Mouse (Mus musculus) cerebellum, postnatal 4 days (tissue): ENCODE results near the gene Ddx10.
"Not testable (repeated sequence)": the region's sequence is repeated elsewhere in the genome, so short reads cannot be mapped to it uniquely, and the experiment has no call there.

Experiments used
- DNase-seq, 2 experiments: peaks; one replicate each; pipeline ENCODE4 v3.0.0; 2022; ENCODE audit warnings: low spot score in 2 of 2, mixed read lengths in 1 of 2

The Ddx10 gene

DNA sequence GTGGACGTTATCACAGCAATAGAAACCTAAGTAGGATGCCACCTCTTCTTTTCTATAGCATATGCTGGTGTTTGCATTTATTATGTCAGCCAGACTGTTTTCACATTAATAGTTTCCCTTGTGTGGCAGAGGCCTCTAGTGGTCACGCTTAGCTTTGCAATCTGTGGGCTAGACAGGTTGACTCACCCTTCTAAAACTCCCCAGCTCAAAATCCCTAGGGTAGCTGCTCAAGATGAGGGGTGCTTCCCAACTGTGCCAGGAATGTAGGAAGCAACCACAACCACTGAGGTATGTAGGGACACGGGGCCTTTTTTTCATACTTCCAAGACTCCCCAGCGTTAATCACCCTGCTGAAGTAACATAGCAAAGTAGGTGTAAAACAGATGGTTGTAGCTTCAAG, 103.6 kb downstream of the Ddx10 start:
- DNase-seq = peak; percentile 32 to 57

- no peak for DNase-seq
These were observed 104.3 kb downstream of the Ddx10 start for GRCm38 (mm10) chr9:53143508-53143907.

- DNase-seq = not testable (repeated sequence)
These were observed 105.4 kb downstream of the Ddx10 start for GRCm38 (mm10) chr9:53142424-53142823.

- DNase-seq = no peak
These were observed 107.2 kb downstream of the Ddx10 start for GRCm38 (mm10) chr9:53140610-53141165.

DNA sequence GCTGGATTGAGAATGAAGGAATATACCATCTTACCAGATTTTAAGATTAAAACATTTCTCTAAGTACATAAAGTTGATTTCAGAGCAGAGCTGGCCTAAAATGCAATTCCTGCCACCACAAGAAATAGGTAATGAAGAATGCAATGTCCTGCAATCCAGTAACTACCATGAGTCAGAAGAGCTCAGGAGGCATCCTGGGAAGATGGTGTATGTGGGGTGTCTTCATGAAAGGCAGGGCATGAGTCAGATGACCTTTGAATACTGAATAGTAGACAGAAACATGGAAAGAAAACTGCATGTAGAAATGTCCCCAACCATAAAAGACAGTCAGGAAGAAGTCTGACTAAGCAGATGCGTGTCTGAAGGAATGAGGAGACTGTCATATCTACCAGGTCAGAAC, 115.0 kb downstream of the Ddx10 start:
- DNase-seq = no peak

- DNase-seq = no peak
These were observed 117.4 kb downstream of the Ddx10 start for GRCm38 (mm10) chr9:53130460-53130859.

- no peak for DNase-seq
These were observed 146.8 kb downstream of the Ddx10 start for GRCm38 (mm10) chr9:53101103-53101502.

- no peak for DNase-seq
These were observed 152.3 kb downstream of the Ddx10 start for GRCm38 (mm10) chr9:53095319-53096165.

GRCm38 (mm10) chr9:53094536-53094935, 153.3 kb downstream of the Ddx10 start:
- no peak for DNase-seq

- DNase-seq = no peak
These were observed 170.2 kb downstream of the Ddx10 start for GRCm38 (mm10) chr9:53077626-53078025.

DNA sequence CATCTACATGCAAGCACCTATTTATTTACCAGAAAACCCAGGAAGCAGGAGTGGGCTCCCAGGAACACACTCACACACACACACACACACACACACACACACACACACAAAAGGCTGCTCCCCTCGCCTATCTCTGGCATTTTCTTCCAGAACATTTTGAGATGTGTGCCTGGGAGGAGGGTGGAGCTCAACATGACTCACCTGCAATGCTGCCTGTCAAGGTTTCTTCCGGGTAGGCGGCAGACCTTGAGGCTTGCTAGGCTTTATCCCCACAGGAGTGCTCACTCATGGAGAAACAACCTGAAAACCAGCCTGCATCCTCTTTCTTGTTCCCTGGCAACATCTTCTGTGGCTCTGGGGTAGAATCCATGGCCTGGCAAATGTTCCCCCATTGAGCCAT, 171.9 kb downstream of the Ddx10 start:
- DNase-seq = no peak

GRCm38 (mm10) chr9:53074443-53074842, 173.4 kb downstream of the Ddx10 start:
- no peak for DNase-seq

GRCm38 (mm10) chr9:53073576-53074112, 174.2 kb downstream of the Ddx10 start:
- no peak for DNase-seq

- DNase-seq = peak in 1 of 2 experiments; percentile 70
These were observed 175.8 kb downstream of the Ddx10 start for GRCm38 (mm10) chr9:53072088-53072487.

DNA sequence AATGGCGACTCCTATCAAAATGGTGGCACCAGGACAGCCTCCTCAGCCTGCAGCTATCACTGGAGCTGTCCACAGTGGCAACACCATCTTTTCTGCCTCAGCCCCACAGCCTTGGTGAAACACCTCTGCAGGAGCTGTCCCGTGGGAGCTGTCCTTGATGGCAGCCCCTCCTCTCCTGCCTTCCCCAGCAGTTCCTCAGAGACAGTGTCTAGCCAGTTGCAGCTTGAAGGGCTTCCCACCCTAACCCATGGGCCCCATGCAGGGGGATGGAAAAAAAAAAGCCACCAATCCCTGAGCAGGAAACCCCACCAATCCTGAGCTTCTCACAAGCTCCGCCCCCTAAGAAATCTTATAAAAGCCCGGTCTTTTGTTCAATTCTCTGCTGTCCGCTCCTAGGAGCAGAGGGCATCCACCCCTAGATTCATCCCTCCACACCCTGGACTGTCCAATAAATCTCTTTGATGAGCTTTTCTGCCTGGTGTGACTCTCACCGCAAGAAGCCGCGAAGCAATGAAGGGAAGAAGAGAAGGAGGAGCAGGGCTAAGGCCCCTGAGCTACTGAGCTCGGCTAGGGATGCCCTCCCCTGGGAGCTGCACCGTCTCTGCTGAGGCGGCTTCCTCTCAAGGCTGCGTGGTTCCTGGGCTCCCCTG, 176.9 kb downstream of the Ddx10 start:
- DNase-seq = no peak

- no peak for DNase-seq
These were observed 179.7 kb downstream of the Ddx10 start for GRCm38 (mm10) chr9:53068166-53068565.

- DNase-seq = no peak
These were observed 181.4 kb downstream of the Ddx10 start for GRCm38 (mm10) chr9:53066428-53066827.

GRCm38 (mm10) chr9:53065028-53065427, 182.8 kb downstream of the Ddx10 start:
- no peak for DNase-seq

DNA sequence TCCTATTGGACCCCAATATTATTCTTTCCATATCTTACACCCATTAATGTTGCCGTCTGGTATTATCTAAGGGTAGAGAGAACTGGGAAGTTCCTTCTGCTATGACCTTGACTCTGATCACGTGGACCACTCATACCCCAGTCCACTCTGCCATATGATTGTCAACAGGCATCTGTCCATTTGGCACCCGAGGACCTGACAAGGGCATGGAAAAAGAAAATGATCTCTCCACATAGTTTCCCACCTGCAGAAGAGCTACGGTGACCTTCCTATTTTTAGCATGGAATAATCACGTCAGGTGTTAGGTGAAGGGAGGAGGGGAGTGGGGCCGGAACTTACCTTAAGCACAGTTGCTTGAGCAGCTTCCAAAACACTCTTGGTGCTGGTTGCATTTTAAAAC, 183.3 kb downstream of the Ddx10 start:
- DNase-seq = no peak

DNA sequence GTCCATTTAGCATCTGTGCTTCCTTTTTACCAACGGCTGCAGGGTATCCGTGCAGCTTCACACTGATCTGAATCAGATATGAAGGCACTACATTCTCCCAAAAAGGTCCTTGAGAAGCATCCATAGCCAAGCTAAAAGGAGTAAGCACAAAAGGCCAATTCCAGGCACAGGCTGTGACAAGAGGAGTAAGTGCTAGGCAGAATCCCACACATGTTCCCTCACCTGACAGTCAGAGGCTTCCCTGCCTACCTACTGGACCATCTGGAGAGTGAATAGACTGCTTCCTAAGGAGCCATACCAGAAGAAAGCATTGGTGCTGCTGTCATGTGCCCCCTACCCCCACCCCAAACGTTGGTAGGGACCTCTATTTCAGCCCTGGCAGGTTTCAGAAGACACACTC, 192.5 kb downstream of the Ddx10 start:
- no peak for DNase-seq
